Mouse (Mus musculus): Measurements from ENCODE around the gene Tmem107. TPM values are rescaled to one million over a fixed set of nuclear protein-coding genes. Genes with fewer than 3 reads are reported as not detected.
A peak's percentile ranks its signal among the peaks of the same experiment; 100 is the strongest.

The Tmem107 gene
- polyA plus RNA-seq, 1 experiment from 2014 or later = 59.8 TPM

DNA sequence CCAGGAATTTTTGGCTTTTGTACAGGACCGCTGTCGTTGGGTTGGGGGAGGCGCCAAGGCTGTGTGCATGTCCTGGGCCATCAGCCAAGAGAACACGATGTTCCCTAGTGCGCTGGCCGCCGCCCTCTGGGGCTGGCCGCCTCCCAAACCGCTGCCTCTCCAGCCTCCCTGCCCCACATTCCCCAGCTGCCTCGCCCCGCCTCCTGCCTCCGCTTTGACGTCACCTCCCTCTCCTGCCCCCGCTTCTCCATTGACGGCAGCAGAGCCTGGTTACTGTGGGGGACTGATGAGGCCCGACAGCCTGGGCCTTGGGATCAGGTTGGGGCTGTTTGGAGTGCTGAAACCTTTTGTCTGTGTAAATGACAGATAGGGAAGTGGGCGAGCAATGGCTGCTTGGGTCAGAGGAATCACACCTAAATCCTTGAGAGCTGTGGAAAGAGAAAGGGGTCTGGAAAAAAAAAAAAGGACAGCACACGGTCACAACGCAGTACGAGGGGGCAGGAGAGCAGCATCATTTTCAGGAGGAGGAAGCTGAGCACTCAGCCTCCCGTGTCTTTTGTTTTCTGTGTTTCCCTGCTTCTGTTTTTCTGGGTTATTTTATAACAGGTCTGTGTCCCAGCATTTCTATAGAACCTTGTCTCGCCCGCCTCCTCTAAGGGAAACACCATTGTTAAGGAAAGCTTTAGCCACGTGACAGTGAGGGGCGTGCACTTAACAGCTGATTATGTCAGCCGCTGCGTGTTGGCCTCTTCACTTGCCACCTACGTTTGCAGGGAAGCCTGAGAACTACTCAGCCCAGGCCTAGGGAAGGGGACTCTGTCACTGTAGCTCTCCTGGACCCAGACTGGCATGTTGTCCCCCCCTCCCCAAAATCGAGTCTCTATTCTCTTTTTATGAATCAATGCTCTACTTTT lies 26.6 kb downstream of the Tmem107 start:
- WGBS = 2% methylated on average over 28 of the region's 29 CpGs
- ATAC-seq (ENCODE audit: insufficient number of reproducible peaks, insufficient read depth, low FRiP score, low read depth) = peak; percentile 50
- H3K27ac ChIP-seq (ENCODE audit: low read length) = peak overlapping the region; percentile 88
- peak overlapping the region; percentile 46 for H3K4me3 ChIP-seq (ENCODE audit: low read depth, low read length)
- peak overlapping the region; percentile 83 for H3K4me2 ChIP-seq (replicated peaks; ENCODE audit: low read depth, low read length)
- peaks cover 19% of the 10 kb centered on the region for H3K36me3 ChIP-seq (ENCODE audit: control insufficient read depth, insufficient read depth, low read length)
- H3K9me3 ChIP-seq (ENCODE audit: control insufficient read depth, low read depth, low read length) = no peaks in the 10 kb centered on the region
- no peaks in the 10 kb centered on the region for H3K27me3 ChIP-seq (ENCODE audit: control insufficient read depth, insufficient read depth, low read length)
- H3K9ac ChIP-seq (replicated peaks; ENCODE audit: low read depth, low read length) = 0 out of 2 replicates have a peak overlapping the region, but pooled peaks have one; percentile 26
- peaks cover 31% of the 10 kb centered on the region for H3K4me1 ChIP-seq (ENCODE audit: control insufficient read depth, insufficient read depth, low read length)

- ATAC-seq (ENCODE audit: insufficient number of reproducible peaks, insufficient read depth, low FRiP score, low read depth) = no peak
- Histone ChIP-seq H3K4me1 (ENCODE audit: control insufficient read depth, insufficient read depth, low read length) (peaks cover 31% of the 10 kb centered on the region), H3K9me3 (ENCODE audit: control insufficient read depth, low read depth, low read length) (no peaks in the 10 kb centered on the region), H3K9ac (replicated peaks; ENCODE audit: low read depth, low read length) (no peak overlapping the region), H3K36me3 (ENCODE audit: control insufficient read depth, insufficient read depth, low read length) (peaks cover 25% of the 10 kb centered on the region), H3K4me3 (ENCODE audit: low read depth, low read length) (peak overlapping the region; percentile 52), H3K27me3 (ENCODE audit: control insufficient read depth, insufficient read depth, low read length) (no peaks in the 10 kb centered on the region), H3K4me2 (replicated peaks; ENCODE audit: low read depth, low read length) (peak overlapping the region; percentile 83), H3K27ac (ENCODE audit: low read length) (peak overlapping the region; percentile 88)
- WGBS = 27% methylated on average over 8 of the region's 8 CpGs
These were observed 27.6 kb downstream of the Tmem107 start for GRCm38 (mm10) chr11:69098039-69098761.

DNA sequence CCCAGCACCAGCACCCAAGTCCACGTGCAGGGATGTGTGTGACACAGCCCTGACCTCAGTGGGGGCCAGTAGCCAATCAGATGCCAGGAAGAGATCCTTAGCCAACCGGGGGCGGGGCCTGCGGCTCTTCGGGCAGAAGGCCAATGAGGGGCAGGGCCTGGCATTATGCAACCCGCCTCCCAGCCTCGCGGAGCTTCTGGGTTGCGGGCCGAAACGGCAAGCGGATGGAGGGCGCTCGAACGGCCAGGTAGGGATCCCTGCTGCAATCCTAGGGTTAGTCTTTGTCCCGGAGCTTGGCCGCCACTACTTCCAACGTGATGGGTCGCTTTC lies 28.1 kb downstream of the Tmem107 start:
- no peaks in the 10 kb centered on the region for H3K27me3 ChIP-seq (ENCODE audit: control insufficient read depth, insufficient read depth, low read length)
- no peaks in the 10 kb centered on the region for H3K9me3 ChIP-seq (ENCODE audit: control insufficient read depth, low read depth, low read length)
- peaks cover 30% of the 10 kb centered on the region for H3K36me3 ChIP-seq (ENCODE audit: control insufficient read depth, insufficient read depth, low read length)
- peak; percentile 16; the same call in 1 of the 2 replicates for ATAC-seq (ENCODE audit: insufficient number of reproducible peaks, insufficient read depth, low FRiP score, low read depth)
- peak overlapping the region; percentile 88 for H3K27ac ChIP-seq (ENCODE audit: low read length)
- peak overlapping the region; percentile 83 for H3K4me2 ChIP-seq (replicated peaks; ENCODE audit: low read depth, low read length)
- H3K4me1 ChIP-seq (ENCODE audit: control insufficient read depth, insufficient read depth, low read length) = peaks cover 31% of the 10 kb centered on the region
- peak overlapping the region; percentile 55 for H3K9ac ChIP-seq (replicated peaks; ENCODE audit: low read depth, low read length)
- WGBS = under 1% methylated on average over 19 of the region's 19 CpGs
- H3K4me3 ChIP-seq (ENCODE audit: low read depth, low read length) = peak overlapping the region; percentile 52

GRCm38 (mm10) chr11:69099177-69099914 lies 28.7 kb downstream of the Tmem107 start:
- no peak for ATAC-seq (ENCODE audit: insufficient number of reproducible peaks, insufficient read depth, low FRiP score, low read depth)
- Histone ChIP-seq H3K27me3 (ENCODE audit: control insufficient read depth, insufficient read depth, low read length) (no peaks in the 10 kb centered on the region), H3K9ac (replicated peaks; ENCODE audit: low read depth, low read length) (peak overlapping the region; percentile 55), H3K27ac (ENCODE audit: low read length) (peak overlapping the region; percentile 88), H3K36me3 (ENCODE audit: control insufficient read depth, insufficient read depth, low read length) (peaks cover 36% of the 10 kb centered on the region), H3K4me3 (ENCODE audit: low read depth, low read length) (peak overlapping the region; percentile 52), H3K4me2 (replicated peaks; ENCODE audit: low read depth, low read length) (peak overlapping the region; percentile 83), H3K4me1 (ENCODE audit: control insufficient read depth, insufficient read depth, low read length) (peaks cover 29% of the 10 kb centered on the region), H3K9me3 (ENCODE audit: control insufficient read depth, low read depth, low read length) (no peaks in the 10 kb centered on the region)
- WGBS = 1% methylated on average over 22 of the region's 22 CpGs

GRCm38 (mm10) chr11:69099915-69100345 lies 29.3 kb downstream of the Tmem107 start:
- H3K4me1 ChIP-seq (ENCODE audit: control insufficient read depth, insufficient read depth, low read length) = peaks cover 29% of the 10 kb centered on the region
- no peaks in the 10 kb centered on the region for H3K27me3 ChIP-seq (ENCODE audit: control insufficient read depth, insufficient read depth, low read length)
- H3K9ac ChIP-seq (replicated peaks; ENCODE audit: low read depth, low read length) = peak overlapping the region; percentile 22; the same call in 1 of the 2 replicates
- peak; percentile 7; the same call in 1 of the 2 replicates for ATAC-seq (ENCODE audit: insufficient number of reproducible peaks, insufficient read depth, low FRiP score, low read depth)
- H3K36me3 ChIP-seq (ENCODE audit: control insufficient read depth, insufficient read depth, low read length) = peaks cover 42% of the 10 kb centered on the region
- peak overlapping the region; percentile 83 for H3K4me2 ChIP-seq (replicated peaks; ENCODE audit: low read depth, low read length)
- peak overlapping the region; percentile 88 for H3K27ac ChIP-seq (ENCODE audit: low read length)
- WGBS = under 1% methylated on average over 23 of the region's 23 CpGs
- no peaks in the 10 kb centered on the region for H3K9me3 ChIP-seq (ENCODE audit: control insufficient read depth, low read depth, low read length)
- H3K4me3 ChIP-seq (ENCODE audit: low read depth, low read length) = peak overlapping the region; percentile 52

DNA sequence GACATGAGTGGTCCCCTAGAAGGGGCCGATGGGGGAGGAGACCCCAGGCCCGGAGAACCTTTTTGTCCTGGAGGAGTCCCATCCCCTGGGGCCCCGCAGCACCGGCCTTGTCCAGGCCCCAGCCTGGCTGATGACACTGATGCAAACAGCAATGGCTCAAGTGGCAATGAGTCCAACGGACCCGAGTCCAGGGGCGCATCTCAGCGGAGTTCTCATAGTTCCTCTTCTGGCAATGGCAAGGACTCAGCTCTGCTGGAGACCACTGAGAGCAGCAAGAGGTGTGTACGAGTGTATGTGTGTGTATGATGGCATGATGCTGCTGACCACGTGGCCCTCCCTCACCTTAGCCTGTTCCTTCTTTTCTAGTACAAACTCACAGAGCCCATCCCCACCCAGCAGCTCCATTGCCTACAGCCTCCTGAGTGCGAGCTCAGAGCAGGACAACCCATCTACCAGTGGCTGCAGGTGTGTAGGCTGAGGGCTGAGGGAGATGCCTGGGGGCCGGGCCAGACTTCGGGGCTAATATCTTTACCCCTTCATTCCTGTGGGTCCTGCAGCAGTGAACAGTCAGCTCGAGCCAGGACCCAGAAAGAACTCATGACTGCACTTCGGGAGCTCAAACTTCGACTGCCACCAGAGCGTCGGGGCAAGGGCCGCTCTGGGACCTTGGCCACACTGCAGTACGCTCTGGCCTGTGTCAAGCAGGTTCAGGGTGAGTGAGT lies 30.2 kb downstream of the Tmem107 start:
- no peaks in the 10 kb centered on the region for H3K27me3 ChIP-seq (ENCODE audit: control insufficient read depth, insufficient read depth, low read length)
- H3K9ac ChIP-seq (replicated peaks; ENCODE audit: low read depth, low read length) = no peak overlapping the region
- ATAC-seq (ENCODE audit: insufficient number of reproducible peaks, insufficient read depth, low FRiP score, low read depth) = no peak
- H3K27ac ChIP-seq (ENCODE audit: low read length) = no peak overlapping the region
- peaks cover 48% of the 10 kb centered on the region for H3K36me3 ChIP-seq (ENCODE audit: control insufficient read depth, insufficient read depth, low read length)
- H3K4me1 ChIP-seq (ENCODE audit: control insufficient read depth, insufficient read depth, low read length) = peaks cover 29% of the 10 kb centered on the region
- no peaks in the 10 kb centered on the region for H3K9me3 ChIP-seq (ENCODE audit: control insufficient read depth, low read depth, low read length)
- WGBS = 90% methylated on average over 20 of the region's 20 CpGs
- H3K4me2 ChIP-seq (replicated peaks; ENCODE audit: low read depth, low read length) = peak overlapping the region; percentile 83
- peak overlapping the region; percentile 52; the same call in 1 of the 2 replicates for H3K4me3 ChIP-seq (ENCODE audit: low read depth, low read length)

DNA sequence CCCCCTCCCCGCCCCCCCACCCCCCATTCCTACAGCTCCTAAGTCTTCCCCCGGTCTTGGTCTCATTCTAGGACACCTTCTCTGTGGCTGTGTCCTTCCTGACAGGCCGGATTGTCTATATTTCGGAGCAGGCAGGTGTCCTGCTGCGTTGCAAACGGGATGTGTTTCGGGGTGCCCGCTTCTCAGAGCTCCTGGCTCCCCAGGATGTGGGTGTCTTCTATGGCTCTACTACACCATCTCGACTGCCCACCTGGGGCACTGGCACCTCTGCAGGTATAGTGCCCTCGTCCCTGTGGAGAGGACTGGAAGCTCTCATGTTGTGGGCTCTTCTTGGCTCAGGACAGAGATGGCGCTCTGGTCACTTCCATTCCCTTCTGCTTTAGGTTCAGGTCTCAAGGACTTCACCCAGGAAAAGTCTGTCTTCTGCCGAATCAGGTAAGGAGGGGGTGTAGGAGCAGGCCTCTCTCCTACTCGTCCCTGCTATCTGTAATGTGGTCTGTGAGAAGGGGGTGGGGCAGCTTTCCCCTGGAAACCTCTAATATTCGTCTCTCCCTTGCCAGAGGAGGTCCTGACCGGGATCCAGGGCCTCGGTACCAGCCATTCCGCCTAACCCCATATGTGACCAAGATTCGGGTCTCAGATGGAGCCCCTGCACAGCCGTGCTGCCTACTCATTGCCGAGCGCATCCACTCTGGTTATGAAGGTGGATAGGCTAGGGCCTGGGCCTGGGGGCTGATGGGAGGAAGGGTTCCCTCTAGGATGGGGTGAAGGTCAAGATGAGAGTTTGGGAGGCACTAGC lies 31.2 kb downstream of the Tmem107 start:
- H3K9ac ChIP-seq (replicated peaks; ENCODE audit: low read depth, low read length) = no peak overlapping the region
- H3K27me3 ChIP-seq (ENCODE audit: control insufficient read depth, insufficient read depth, low read length) = no peaks in the 10 kb centered on the region
- H3K4me3 ChIP-seq (ENCODE audit: low read depth, low read length) = no peak overlapping the region
- no peak overlapping the region for H3K4me2 ChIP-seq (replicated peaks; ENCODE audit: low read depth, low read length)
- peaks cover 58% of the 10 kb centered on the region for H3K36me3 ChIP-seq (ENCODE audit: control insufficient read depth, insufficient read depth, low read length)
- ATAC-seq (ENCODE audit: insufficient number of reproducible peaks, insufficient read depth, low FRiP score, low read depth) = no peak
- no peak overlapping the region for H3K27ac ChIP-seq (ENCODE audit: low read length)
- WGBS = 89% methylated on average over 21 of the region's 21 CpGs
- H3K4me1 ChIP-seq (ENCODE audit: control insufficient read depth, insufficient read depth, low read length) = peaks cover 26% of the 10 kb centered on the region
- no peaks in the 10 kb centered on the region for H3K9me3 ChIP-seq (ENCODE audit: control insufficient read depth, low read depth, low read length)

Data from stomach, embryonic 14.5 days (tissue).